Mouse (Mus musculus) neural tube, postnatal 0 days (tissue): ENCODE results near the gene Olfr971. TPM values are rescaled to one million over a fixed set of nuclear protein-coding genes. Genes with fewer than 3 reads are reported as not detected.

Source experiments
- polyA plus RNA-seq: library from polyadenylated mRNA; unstranded; fragments of >200 nt; fragmentation: Nextera tagmentation; extraction: Ambion mirVana; gene quantifications from 2 replicates; pipeline ENCODE4 v1.2.1, GENCODE M21; 2015

Gene Olfr971
- not detected in 2 replicates for polyA plus RNA-seq

GRCm38 (mm10) chr9:39836576-39836975 is at the start of gene Olfr971:
Gene Olfr971 (plus strand): TSS chr9:39836876.

GRCm38 (mm10) chr9:39790558-39790957 is 46.1 kb upstream of the Olfr971 start, which contains the start of gene Olfr969:
Gene Olfr969 (plus strand): TSS chr9:39790945.

GRCm38 (mm10) chr9:39808560-39808959 is 28.1 kb upstream of the Olfr971 start, which contains the start of gene Olfr970:
Gene Olfr970 (plus strand): TSS chr9:39808860.

GRCm38 (mm10) chr9:39866122-39866521 is 29.4 kb downstream of the Olfr971 start, which contains the start of gene Olfr972:
Gene Olfr972 (plus strand): TSS chr9:39866422.

Other genes with a start within 250 kb of the Olfr971 start
- 190 and 211 TPM in 2 replicates for gene AW551984, start 232.5 kb upstream of the Olfr971 start, polyA plus RNA-seq
- gene Olfr148, start 226.2 kb upstream of the Olfr971 start, polyA plus RNA-seq, result not detected in 2 replicates
- gene Olfr960, start 215.5 kb upstream of the Olfr971 start, polyA plus RNA-seq, result not detected in 2 replicates
- not detected in 2 replicates for gene Olfr961, start 191.8 kb upstream of the Olfr971 start, polyA plus RNA-seq
- not detected in 2 replicates for gene Olfr963, start 169.7 kb upstream of the Olfr971 start, polyA plus RNA-seq
- gene Olfr149, start 129.8 kb upstream of the Olfr971 start, polyA plus RNA-seq, result not detected in 2 replicates
- not detected in 2 replicates for gene Olfr965, start 125.5 kb upstream of the Olfr971 start, polyA plus RNA-seq
- gene Olfr150, start 105.9 kb upstream of the Olfr971 start, polyA plus RNA-seq, result not detected in 2 replicates
- gene Olfr967, start 90.6 kb upstream of the Olfr971 start, polyA plus RNA-seq, result not detected in 2 replicates
- gene Olfr968, start 53.6 kb upstream of the Olfr971 start, polyA plus RNA-seq, result not detected in 2 replicates
- not detected in 2 replicates for gene Olfr969, start 45.9 kb upstream of the Olfr971 start, polyA plus RNA-seq
- gene Olfr970, start 28.0 kb upstream of the Olfr971 start, polyA plus RNA-seq, result not detected in 2 replicates
- gene Olfr972, start 29.5 kb downstream of the Olfr971 start, polyA plus RNA-seq, result not detected in 2 replicates
- not detected in 2 replicates for gene Olfr229, start 70.5 kb downstream of the Olfr971 start, polyA plus RNA-seq
- not detected in 2 replicates for gene Olfr974, start 100.6 kb downstream of the Olfr971 start, polyA plus RNA-seq
- not detected in 2 replicates for gene Olfr975, start 115.2 kb downstream of the Olfr971 start, polyA plus RNA-seq
- gene Olfr976, start 124.3 kb downstream of the Olfr971 start, polyA plus RNA-seq, result not detected in 2 replicates
- gene Olfr978, start 155.2 kb downstream of the Olfr971 start, polyA plus RNA-seq, result not detected in 2 replicates
- not detected in 2 replicates for gene Olfr979, start 166.6 kb downstream of the Olfr971 start, polyA plus RNA-seq
- gene Olfr980, start 172.7 kb downstream of the Olfr971 start, polyA plus RNA-seq, result not detected in 2 replicates
- 0.05 TPM in 1 of 2 replicates, not detected in the other for gene Olfr981, start 184.6 kb downstream of the Olfr971 start, polyA plus RNA-seq
- gene Olfr982, start 237.0 kb downstream of the Olfr971 start, polyA plus RNA-seq, result not detected in 2 replicates